Mouse (Mus musculus) lung, postnatal 4 days (tissue): ENCODE measurements around the gene Nanos3.
A peak's percentile ranks its signal among the peaks of the same experiment; 100 is the strongest.

Source experiments
- DNase-seq, 2 experiments: peaks; one replicate each; pipeline ENCODE4 v3.0.0; 2021

Gene Nanos3

DNA sequence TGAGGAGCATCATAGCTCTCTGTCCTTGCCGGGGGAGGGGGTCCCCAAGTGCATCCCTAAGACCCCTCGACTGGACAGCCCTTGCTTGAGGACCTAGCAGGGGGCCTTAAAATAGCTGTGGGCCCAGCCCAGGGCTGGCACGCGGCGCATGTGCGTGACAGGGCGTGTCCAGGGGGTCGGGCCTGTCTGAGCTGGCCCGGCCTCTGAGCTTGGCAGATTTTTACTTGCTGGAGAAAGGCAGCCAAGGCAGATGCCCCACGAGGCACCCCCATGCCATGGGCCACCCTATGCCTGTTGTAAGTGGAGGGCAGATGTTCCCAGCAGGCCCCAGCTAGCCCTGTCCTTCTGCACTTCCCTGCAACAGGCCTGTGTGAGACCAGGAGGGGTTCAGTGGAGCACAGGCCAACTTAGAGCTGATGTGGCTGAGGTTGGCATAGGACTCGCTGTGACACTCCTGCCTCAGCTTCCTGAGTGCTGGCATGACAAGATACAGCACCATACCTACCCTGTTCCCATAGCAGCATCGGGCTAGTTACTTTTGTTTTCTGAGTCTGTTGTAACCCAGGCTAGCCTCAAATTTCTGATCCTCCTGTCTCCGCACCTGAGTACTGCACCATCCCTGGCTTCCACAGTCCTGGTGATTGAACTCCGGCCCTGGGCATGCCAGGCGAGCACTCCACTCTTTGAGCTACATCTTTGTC, 16.7 kb upstream of the Nanos3 start:
- DNase-seq, result peak; percentile 85

DNA sequence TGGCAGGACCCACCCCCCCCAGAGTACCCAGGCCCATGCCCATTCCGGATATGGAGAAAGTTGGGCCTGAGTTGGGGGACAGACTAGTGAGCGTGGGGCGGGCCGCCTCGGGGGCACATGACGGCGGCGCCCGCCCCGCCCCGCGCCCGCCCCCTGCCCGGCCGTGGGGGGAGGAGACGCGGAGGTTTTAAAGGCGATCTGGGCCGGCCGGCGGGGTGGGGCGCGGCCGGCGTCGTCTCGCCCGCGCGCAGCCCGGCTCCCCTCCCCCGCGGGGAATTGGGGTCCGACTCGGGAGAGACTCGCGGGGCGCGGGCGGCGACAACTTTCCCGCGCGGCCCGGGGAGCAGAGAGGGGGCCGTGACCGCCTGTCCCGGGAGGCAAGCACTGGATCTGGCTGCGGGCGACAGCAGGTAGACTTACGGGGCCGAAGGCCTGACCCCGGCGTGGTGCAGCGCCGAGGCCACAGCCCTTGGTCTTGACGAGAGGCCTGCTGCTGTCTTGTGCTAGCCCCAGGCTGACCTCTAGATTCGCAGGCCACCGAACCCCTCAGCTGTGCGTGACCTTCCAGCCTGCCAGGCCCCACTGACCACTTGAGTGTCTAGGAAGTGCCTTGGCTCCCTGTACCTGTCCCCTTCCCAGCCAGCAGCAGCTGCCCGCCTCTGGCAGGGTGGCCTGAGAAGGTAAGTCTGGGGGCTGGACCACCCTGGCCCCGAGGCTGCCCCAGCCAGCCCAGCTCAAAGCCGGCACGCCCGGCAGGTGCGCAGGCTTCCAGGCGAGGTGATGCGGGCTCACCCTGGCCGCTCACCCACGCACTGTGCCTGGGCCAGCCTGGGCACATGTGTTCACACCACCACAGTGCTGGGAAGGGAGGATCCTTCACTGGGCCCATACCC, 15.9 kb upstream of the Nanos3 start:
- DNase-seq, result peak; percentile 91 to 92

DNA sequence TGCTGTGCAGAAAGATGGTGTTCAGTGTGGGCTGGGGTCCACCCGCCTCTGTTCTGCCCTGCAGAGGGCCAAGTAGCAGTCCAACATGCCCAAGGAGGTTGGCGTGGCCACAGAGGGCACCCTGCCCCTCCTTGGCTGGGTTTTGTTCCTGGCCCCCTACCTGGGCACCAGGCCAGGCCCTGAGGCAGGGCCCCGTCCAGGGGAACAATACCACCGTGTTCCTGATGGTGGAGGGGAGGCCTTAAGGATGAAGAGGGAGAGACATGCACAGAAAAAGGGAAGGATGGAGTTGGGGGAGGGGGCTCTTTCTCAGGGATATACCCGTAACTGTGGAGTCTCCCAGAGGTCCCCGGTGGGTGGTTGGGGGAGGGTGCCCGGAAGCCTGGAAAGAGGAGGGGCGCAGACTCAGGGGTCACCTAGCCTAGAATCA, 15.1 kb upstream of the Nanos3 start:
- DNase-seq, result peak; percentile 45 to 68

DNA sequence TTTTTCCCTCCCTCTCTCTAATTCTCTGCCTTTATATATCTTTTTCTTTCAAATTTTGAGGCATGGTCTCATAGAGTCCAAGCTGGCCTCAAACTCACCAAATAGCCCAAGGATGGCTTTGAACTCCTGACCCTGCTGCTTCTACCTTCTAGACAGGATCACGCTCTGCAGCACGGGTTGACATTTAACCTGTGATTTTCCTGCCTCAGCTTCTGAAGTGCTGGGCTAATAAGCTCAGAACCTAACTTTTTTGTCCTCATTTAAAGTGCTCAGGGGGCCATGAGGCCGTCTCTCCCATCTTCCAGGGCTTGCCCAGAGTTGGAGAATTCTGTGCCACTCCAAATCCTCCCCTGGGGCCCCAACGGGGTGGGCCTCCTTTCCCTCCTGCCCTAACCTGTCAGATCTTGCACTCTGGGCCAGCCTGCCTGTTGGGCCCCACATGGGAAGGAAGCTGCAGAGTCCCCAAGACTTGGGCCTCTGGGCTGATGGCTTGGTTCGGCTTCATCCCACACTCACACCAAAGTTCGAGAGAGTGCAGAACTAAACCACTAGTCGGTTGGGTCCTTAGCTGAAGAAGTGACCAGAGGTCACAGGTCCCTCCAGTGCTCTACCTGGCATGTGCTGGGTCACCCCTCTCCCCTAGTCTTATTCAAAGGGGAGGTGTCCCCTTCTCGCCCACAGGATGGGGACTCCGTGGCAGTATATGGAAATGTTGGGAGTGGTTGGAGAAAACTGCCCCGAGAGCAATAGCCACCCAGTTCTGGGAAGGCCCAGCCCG, 14.5 kb upstream of the Nanos3 start:
- DNase-seq, result no peak

GRCm38 (mm10) chr8:84198871-84199270, 13.9 kb upstream of the Nanos3 start:
- DNase-seq, result no peak

GRCm38 (mm10) chr8:84197922-84198774, 13.1 kb upstream of the Nanos3 start:
- peak; percentile 97 to 98 for DNase-seq

- DNase-seq, result peak; percentile 94 to 97
Measured at GRCm38 (mm10) chr8:84197141-84197921, 12.3 kb upstream of the Nanos3 start.

GRCm38 (mm10) chr8:84194224-84194743, 9.3 kb upstream of the Nanos3 start:
- no peak for DNase-seq

DNA sequence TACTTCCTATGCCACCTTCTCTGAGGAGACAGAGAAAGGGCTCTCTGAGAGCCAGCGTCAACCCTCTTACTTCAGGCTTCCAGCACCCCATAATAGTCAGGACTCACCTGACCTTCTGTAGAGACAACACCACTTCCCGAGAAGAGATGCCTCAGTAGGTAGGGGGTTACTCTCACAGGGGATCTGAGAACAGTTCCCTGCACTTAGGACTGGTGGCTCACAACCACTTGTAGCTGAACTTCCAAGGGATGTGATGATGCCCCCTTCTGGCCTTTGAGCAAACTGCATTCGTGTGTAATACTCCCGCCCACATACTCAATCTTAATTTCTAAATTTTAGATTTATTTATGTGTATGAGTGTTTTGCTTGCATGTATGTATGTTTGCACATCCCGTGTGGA, 8.5 kb upstream of the Nanos3 start:
- no peak for DNase-seq

DNA sequence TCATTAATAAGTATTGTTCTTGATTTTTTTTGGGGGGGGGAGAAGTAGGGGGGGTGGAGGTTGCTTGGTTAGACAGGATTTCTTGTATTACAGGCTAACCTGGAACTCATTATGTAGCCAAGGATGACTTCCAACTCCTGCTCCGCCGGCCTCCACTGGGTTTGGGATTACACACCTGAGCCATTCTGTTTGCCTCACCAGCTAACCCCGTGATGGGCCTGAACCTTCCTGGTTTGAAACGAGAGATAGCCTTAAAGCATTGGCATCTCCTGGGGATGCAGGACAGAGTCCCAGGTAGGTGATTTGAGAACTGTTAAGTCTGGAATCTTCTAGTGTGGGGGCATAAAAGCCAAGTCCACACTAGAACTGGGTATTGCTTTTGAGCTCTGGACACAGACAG, 8.1 kb upstream of the Nanos3 start:
- DNase-seq, result no peak

GRCm38 (mm10) chr8:84192555-84192954, 7.5 kb upstream of the Nanos3 start:
- peak; percentile 89 to 90 for DNase-seq

DNA sequence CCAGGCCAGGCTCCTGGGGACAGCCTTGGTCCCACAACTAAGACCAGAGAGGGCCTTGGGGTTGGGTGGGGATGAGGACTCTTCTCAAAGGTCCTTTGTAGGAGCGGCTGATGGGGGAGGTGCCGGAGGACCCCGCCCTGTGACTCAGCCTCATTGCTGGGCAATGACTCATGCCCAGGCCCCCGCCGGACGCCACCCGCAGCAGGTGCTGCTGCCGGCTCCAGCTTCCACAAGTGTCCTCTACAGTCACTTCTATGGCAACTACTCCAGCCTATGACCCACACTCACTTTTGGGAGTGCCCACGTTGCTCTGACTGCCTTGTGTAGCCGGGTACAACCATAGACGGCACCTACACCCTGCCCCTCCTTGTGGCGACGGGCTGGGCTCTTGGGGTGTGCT, 7.0 kb upstream of the Nanos3 start:
- DNase-seq, result peak; percentile 89 to 93

DNA sequence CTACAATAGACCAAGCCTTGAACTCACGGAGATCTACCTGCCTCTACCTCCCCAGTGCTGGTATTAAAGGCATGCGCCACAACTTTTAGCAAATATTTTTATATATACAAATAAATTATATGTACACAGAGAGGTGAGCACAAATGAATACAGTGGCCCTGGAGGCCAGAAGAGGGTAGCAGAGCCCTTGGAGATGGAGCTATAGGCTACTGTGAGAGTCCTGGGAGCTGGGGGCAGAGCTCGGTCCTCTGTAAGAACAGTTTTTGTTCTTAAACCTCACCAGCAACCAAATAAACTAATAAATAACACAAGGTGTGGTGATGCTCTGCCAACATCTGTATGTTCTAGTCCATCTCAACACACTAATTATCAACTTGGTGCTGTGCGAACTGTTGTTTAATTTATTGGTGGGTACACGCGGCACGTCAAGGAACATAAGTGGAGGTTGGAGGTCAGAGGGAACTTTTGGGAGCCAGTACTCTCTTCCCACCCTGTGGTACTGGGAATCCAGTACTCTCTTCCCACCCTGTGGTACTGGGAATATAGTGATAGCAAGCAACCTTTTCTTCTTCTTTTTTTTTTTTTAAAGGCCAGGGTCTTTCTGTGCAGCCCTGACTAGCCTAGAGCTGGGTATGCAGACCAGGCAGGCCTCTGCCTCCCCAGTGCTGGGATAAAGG, 5.3 kb upstream of the Nanos3 start:
- no peak for DNase-seq

- DNase-seq, result peak; percentile 73 to 77
Measured at GRCm38 (mm10) chr8:84189603-84190002, 4.6 kb upstream of the Nanos3 start.

GRCm38 (mm10) chr8:84188671-84189070, 3.7 kb upstream of the Nanos3 start:
- peak; percentile 28 to 68 for DNase-seq

DNA sequence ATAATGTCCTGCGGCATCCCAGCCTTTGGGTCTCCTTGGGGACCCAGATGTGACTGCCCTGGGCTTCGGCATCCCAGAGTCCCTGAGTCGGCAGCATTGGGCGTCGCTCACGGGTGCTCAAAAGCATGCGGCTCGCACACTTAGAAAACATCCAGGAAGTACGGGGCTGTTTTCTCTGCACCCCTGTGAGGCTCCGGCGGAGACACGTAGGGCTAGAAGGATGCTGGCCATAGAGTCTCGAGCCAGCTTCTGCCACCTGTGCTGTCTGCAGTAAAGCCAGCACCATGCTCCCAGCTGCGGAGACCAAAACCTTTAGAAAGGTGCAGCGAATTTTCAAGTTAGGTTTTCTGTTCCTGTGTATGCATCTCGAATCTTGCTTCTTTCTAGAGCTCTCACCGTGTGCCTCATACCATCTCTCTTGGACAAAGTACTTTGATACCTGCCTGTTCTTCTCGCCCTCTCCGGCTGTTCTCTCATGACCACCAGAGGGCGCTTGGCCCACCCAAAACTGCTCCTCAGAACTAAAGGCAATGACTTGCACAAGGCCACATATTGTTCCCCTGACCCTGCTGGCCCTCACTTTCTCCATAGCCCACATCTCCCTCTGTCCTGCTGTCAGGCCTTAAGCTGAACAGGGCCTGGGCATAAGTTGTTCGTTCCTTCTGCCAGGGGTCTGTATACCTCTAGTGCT, 2.2 kb upstream of the Nanos3 start:
- peak; percentile 72 to 81 for DNase-seq

GRCm38 (mm10) chr8:84186547-84186946, 1.5 kb upstream of the Nanos3 start:
- peak; percentile 77 to 88 for DNase-seq

- DNase-seq, result no peak
Measured at GRCm38 (mm10) chr8:84184085-84185043, 653 bp downstream of the Nanos3 start.
